Mouse (Mus musculus) regulatory T cell (primary cell): ENCODE data around the gene Idh3b.

Experiments used
- in situ Hi-C: fragments of 300-600 bp; cut with MboI, MseI; formaldehyde crosslinking; loops from one replicate; pipeline ENCODE4 v1.15.1; 2025; ENCODE audit warnings: high pct_unique_total_duplicates

Gene Idh3b

DNA sequence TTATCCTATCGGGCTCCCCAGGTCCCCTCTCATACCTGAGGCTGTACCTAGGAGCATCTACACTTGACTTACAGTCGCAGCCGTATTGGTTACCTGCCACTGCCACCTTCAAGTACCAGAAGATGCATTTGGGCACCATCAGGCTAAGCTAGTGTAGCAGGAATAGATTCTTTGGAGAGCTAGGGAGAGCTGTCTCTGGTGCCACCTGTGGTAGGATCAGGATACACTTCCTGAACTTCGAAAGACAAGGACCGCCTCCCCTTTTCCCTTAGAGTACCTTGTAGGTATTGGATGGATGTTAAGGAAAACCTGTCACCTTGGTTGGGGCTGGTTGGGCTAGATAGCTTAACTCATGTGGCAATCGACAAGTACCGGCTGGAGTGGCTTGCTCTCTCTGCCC, 16.3 kb downstream of the Idh3b start:
- in situ Hi-C loops = loop anchor here (5.0 kb wide), 1 partner anchor 76 kb away; no protein-coding TSS in a partner anchor

- in situ Hi-C loops = loop anchor here (5.0 kb wide), 1 partner anchor 73 kb away; no protein-coding TSS in a partner anchor
Measured at GRCm38 (mm10) chr2:130265520-130265919, 18.8 kb downstream of the Idh3b start.

DNA sequence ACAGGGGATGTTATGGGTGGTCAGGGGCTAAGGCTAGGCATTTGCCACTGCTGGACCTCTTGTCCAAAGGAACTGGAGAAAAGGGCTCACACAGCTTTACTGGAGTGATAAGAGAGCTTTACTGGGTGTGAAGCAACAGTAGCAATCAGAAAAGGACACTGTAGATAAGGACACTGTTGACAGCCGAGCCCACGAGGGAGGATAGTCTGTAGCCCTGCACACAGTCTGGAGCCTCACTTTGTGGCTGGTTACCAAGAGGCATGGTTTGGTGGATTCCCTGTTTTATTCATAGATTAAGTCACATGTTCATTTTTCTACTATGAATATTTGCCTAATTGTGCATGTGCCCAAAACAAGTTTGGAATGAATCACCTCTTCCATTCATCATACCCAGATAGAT, 21.9 kb downstream of the Idh3b start:
- in situ Hi-C loops = no loop called here

DNA sequence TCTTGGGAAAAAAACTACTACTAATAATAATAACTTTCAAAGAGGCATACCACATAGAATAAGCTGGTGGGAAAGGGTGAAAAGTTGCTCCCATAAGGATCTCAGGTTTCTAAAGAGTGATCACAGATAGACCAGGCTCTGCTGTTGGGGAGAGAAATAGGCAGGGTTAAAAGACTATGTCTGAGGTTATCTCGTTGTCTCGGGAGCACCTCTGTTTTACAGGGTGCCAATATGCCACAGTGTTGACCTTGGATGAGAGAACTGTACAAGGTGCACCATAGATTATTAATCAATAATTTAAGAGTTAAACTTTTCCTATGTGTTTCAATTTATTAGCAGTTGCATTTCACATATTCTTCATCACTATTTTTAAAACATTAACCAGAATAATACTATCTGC, 22.4 kb downstream of the Idh3b start:
- in situ Hi-C loops = no loop called here

DNA sequence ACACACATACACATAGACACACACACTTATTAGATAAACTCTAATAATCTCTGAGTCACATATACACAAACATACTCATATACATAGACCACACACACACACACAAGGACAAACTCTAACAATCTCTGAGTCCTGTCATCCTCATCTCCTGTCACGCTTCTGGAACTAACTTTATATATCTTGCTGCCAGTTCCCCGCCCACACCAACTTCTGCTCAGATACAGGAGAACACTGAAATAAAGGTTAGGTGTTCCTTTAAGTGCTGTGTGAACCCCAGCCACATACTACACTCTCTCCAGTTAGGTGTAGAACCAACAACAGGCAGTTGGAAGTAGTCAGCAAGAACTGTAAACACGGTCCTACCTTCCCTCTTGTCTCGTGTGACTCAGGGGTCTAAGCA, 23.5 kb downstream of the Idh3b start:
- in situ Hi-C loops = no loop called here

GRCm38 (mm10) chr2:130256762-130257161, 27.6 kb downstream of the Idh3b start:
- in situ Hi-C loops = no loop called here

GRCm38 (mm10) chr2:130248226-130248625, 36.1 kb downstream of the Idh3b start:
- in situ Hi-C loops = loop anchor here (5.0 to 25.0 kb wide), 4 partner anchors 176 to 1414 kb away; no protein-coding TSS in a partner anchor

GRCm38 (mm10) chr2:130246912-130247311, 37.4 kb downstream of the Idh3b start:
- in situ Hi-C loops = loop anchor here (5.0 to 25.0 kb wide), 4 partner anchors 175 to 1415 kb away; no protein-coding TSS in a partner anchor
